Mouse (Mus musculus): Measurements from ENCODE around the gene Dcaf11. TPM values are rescaled to one million over a fixed set of nuclear protein-coding genes. Genes with fewer than 3 reads are reported as not detected.

The Dcaf11 gene
- total RNA-seq, 2 experiments from 2014 or later, result 66.1 to 68.0 TPM

DNA sequence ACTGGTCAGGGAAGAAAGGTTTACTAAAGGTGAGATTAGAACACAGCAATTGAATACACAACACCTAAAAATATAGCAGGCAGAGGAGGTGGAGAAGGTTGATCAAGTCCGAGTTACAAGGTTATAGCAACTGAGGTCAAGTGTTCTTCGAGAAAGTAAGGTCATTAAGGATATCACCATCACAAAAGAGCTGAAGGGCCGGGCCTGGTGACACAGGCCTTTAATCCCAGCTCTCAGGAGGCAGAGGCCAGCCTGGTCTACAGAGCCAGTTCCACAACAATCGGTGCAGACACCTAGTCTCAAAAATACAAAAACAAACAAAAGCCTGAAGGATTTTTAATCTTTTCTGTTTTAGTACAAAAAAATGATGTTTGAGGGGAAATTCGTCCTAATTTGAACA, 8.5 kb upstream of the Dcaf11 start:
- intact Hi-C loops (cut with DNase I), result loop anchor here (10.0 kb wide), 1 partner anchor 407 kb away; no protein-coding TSS in a partner anchor
- DNase-seq (ENCODE audit: extremely low spot score in 1 of 2, low spot score in 2 of 2), result no peak

DNA sequence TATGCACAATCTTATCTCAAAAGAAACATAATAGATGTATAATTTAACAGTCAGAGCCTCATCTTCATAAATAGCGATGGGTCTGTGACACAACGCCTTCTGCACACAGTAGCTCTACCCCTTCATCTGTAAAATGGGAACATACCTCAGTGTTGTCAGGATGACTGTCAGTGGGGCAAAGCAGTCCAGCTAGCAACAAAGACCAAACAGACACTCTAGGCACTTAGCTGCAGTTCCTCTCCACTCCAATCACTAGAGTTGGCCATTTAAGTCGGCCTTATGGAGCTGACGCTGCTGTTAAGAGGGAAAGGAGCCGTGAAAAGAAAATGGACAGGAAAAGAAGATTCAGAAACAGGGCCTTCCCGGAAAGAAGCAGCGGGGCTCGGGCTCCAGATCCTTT, 8.0 kb upstream of the Dcaf11 start:
- intact Hi-C loops (cut with DNase I), result loop anchor here (10.0 kb wide), 1 partner anchor 407 kb away; no protein-coding TSS in a partner anchor
- no peak for DNase-seq (ENCODE audit: extremely low spot score in 1 of 2, low spot score in 2 of 2)

DNA sequence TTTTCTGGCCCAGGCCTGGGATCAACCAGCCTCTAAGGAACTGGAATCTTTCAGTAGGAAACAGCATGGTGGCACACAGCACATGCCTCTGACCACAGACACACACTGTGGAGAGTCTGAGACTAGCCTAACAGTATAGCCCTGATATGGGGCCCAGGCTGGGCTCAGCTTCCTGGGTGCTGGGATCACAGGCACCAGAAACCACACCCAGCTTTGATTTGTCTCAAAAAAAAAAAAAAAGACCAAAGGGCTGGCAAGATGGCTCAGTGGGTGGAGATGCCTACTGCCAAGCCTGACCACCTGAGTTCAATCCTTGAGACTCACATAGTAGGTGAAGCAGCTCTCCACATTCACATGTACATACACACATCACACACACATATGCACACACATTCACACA, 5.2 kb upstream of the Dcaf11 start:
- intact Hi-C loops (cut with DNase I), result loop anchor here (10.0 kb wide), 1 partner anchor 410 kb away; no protein-coding TSS in a partner anchor

GRCm38 (mm10) chr14:55555788-55556187, 4.0 kb upstream of the Dcaf11 start:
- intact Hi-C loops (cut with DNase I), result loop anchor here (2.0 to 10.0 kb wide), 2 partner anchors 59 to 411 kb away; no protein-coding TSS in a partner anchor
- DNase-seq (ENCODE audit: extremely low spot score in 1 of 2, low spot score in 2 of 2), result no peak

More for the DNA sequence above, 5.2 kb upstream of the Dcaf11 start:
- DNase-seq (ENCODE audit: extremely low spot score in 1 of 2, low spot score in 2 of 2), result no peak

DNA sequence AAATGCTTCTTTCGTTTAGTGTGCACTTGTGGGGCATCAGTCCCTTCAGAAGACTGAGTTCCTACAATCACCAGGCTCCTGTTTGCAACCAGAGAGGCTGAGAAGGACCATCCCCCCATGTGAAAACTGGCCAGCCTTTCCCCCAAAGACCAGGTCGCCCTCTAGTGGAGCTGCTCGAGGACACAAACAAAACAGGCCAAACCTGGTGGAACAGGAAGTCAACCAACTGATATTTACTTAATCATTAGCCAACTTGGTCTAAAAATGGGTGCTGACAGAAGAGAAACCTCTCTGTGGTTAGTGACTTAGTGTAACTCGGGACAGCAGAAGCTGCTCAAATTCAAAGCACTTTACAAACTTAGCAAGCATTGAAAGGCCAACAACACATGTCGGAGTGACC, 2.8 kb upstream of the Dcaf11 start:
- DNase-seq (ENCODE audit: extremely low spot score in 1 of 2, low spot score in 2 of 2), result peak; percentile 48 to 88
- intact Hi-C loops (cut with DNase I), result loop anchor here (2.0 to 10.0 kb wide), 2 partner anchors 60 to 412 kb away; no protein-coding TSS in a partner anchor

GRCm38 (mm10) chr14:55557587-55557986, 2.2 kb upstream of the Dcaf11 start:
- DNase-seq (ENCODE audit: extremely low spot score in 1 of 2, low spot score in 2 of 2), result no peak
- intact Hi-C loops (cut with DNase I), result loop anchor here (2.0 to 10.0 kb wide), 2 partner anchors 61 to 413 kb away; no protein-coding TSS in a partner anchor

- DNase-seq (ENCODE audit: extremely low spot score in 1 of 2, low spot score in 2 of 2), result no peak
- intact Hi-C loops (cut with DNase I), result loop anchor here (10.0 kb wide), 1 partner anchor 414 kb away; no protein-coding TSS in a partner anchor
Observed at GRCm38 (mm10) chr14:55558740-55559448, 912 bp upstream of the Dcaf11 start.

- intact Hi-C loops (cut with DNase I), result no loop called here
- DNase-seq (ENCODE audit: extremely low spot score in 1 of 2, low spot score in 2 of 2), result peak; percentile 99
Observed at GRCm38 (mm10) chr14:55560202-55561073, 632 bp downstream of the Dcaf11 start, which contains the start of gene A730061H03Rik. Gene A730061H03Rik (minus strand): TSS chr14:55560406.

DNA sequence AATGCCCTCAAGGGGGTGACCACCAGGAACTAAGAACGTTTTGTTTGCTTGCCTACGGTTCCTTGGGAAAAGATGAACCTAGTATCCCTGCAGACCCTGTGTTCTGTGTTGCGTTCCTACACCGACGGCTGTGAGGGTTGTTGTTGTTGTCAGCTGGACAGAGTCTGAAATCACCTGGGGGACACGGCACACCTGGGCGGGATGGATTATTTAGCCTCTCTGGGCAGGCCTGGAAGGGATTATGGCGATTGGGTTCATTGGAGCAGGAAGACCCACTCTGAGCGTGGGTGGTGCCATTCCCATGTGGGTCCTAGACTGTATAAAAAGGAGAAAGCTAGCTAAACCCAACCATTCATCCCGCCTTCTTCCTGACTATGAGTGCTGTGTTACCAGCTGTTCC, 2.1 kb downstream of the Dcaf11 start:
- intact Hi-C loops (cut with DNase I), result no loop called here
- no peak for DNase-seq (ENCODE audit: extremely low spot score in 1 of 2, low spot score in 2 of 2)

DNA sequence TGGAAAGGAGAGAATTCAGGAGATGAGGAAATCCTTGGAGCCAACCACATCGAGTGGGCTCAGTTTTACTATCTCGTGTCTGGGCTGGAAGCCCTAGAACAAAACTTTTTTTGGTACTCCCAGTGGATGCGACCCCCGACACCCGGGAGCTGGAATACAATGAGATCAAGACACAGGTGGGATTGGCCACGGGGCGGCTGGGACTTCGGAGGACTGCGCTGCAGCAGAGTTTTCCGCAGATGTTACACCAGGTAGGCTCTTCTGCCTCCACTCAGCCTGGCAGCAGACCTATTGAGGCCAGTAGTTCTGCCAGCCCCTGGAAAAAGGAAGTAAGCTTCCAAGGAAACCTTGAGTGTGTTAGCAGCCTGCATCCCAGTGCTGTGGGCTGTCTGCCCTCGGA, 3.4 kb downstream of the Dcaf11 start:
- intact Hi-C loops (cut with DNase I), result no loop called here
- no peak for DNase-seq (ENCODE audit: extremely low spot score in 1 of 2, low spot score in 2 of 2)

DNA sequence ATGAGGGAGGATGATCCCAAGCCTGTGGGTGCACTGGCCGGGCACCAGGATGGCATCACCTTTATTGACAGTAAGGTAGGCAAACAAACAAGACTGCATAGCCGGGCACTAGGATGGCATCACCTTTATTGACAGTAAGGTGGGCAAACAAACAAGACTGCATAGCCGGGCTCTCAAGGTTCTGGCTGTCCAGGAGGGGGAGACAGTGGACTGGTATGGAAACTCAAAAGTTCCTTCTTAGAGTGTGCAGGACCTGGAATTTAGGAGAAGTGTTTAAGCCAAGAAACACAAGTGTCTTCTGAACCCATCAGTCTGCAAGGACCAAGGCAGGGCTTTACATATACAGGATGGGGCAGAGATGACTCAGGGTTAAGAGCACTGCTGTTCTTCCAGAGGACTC, 5.9 kb downstream of the Dcaf11 start:
- no peak for DNase-seq (ENCODE audit: extremely low spot score in 1 of 2, low spot score in 2 of 2)
- intact Hi-C loops (cut with DNase I), result no loop called here

DNA sequence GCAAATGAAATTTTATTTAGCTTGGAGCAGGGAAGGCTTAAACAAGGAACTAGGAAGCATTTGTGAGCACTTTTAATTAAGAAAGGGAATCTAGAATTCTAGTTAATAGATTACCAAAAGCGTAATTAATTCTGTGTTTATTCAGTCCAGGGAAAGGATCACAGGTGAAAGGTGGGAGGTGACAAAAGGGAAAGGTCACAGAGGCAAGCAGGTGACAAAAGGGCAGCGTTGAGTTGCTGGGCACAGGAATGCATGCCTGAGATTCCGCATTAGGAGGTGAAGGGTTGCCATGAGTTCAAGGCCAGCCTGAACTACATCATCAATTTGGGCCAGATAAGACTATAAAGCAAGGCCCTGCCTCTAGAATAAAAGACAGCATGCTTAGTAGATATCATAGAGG, 7.7 kb downstream of the Dcaf11 start:
- intact Hi-C loops (cut with DNase I), result no loop called here
- no peak for DNase-seq (ENCODE audit: extremely low spot score in 1 of 2, low spot score in 2 of 2)

- intact Hi-C loops (cut with DNase I), result no loop called here
- no peak for DNase-seq (ENCODE audit: extremely low spot score in 1 of 2, low spot score in 2 of 2)
Observed at GRCm38 (mm10) chr14:55570588-55570987, 10.8 kb downstream of the Dcaf11 start.

GRCm38 (mm10) chr14:55571760-55572159, 12.0 kb downstream of the Dcaf11 start:
- intact Hi-C loops (cut with DNase I), result no loop called here
- no peak for DNase-seq (ENCODE audit: extremely low spot score in 1 of 2, low spot score in 2 of 2)

DNA sequence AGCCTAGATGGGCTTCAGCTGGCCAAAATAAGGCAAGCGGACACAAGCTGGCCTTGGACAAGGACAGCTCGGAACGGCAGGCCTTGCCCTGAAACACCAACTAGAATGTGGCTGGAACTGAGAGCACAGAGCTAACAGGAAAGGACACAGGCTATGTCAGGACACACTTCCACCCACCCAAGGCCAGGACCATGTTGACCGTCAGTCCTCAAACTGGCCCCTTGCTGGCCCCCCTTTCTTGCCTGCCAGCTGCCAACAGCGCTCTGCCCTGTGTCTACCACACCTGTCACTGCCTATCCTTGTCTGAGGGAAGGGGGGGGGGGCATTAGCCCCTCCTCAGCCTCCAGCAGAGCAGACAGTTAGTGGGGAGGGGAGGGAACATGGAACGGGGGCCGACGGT, 15.5 kb downstream of the Dcaf11 start, which contains the start of gene Fitm1:
TSS of gene Fitm1 (plus strand) at position 316 of the 400 bp plus-strand sequence.
- intact Hi-C loops (cut with DNase I), result no loop called here
- DNase-seq (ENCODE audit: extremely low spot score in 1 of 2, low spot score in 2 of 2), result no peak

DNA sequence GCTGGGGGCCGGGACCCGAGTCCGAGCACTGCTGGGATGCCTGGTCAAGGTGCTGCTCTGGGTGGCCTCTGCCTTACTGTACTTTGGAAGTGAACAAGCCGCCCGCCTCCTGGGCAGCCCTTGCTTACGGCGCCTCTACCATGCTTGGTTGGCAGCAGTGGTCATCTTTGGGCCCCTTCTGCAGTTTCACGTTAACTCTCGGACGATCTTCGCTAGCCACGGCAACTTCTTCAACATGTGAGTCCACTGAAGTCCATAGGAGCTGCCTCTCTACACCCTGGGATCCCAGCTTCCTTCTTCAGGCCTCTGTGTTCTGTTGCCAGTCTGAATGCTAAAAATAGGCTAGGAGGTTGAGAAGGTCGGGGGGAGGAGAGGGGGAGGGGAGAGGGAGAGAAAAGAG, 15.9 kb downstream of the Dcaf11 start:
- intact Hi-C loops (cut with DNase I), result no loop called here
- no peak for DNase-seq (ENCODE audit: extremely low spot score in 1 of 2, low spot score in 2 of 2)

GRCm38 (mm10) chr14:55576376-55576775, 16.6 kb downstream of the Dcaf11 start:
- peak in 1 of 2 experiments; percentile 64 for DNase-seq (ENCODE audit: extremely low spot score in 1 of 2, low spot score in 2 of 2)
- intact Hi-C loops (cut with DNase I), result no loop called here

DNA sequence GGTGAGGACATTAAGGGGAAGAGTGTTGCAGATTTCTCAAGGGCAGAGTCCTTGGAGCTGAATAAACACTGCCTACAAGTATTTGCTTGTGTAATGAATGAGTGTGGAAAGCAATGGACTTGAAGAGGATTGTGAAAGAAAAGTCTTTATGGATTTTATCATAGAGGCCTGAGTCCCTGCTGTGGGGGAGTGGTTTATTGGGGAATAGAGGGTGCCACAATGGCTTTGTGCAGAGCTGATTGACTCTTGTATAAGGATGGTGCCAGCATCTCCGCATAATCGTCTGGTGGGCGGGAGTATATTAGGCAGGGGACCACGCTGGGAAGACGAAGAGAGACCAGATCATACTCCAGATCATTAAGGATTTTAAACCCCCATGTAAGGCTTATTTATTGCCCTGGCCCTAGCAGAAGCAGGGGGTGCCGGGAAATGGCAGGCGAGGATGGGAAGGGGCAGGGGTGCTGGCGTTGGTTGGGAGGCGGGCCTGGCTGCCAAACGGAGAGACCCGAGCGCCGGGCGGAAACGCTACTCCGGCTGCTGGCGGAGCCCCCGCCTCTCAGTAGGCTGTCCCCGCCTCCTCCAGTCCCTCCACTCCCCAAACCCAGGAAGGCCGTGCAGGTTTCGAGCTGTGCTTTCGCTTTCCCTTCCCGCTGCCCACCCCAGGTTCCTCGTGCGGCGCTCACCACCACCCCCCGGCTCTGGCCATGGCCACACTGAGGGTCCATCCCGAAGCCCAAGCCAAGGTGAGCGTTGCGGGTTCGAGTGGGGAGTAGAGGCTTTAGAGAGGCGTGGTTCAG, 18.3 kb downstream of the Dcaf11 start, which contains the start of gene Psme1:
TSS of gene Psme1 (plus strand) at position 253 of the 797 bp plus-strand sequence.
- DNase-seq (ENCODE audit: extremely low spot score in 1 of 2, low spot score in 2 of 2), result peak; percentile 68 to 92
- intact Hi-C loops (cut with DNase I), result no loop called here
